Mouse (Mus musculus) CH12.LX (cell line): ENCODE data around the gene Card19. TPM values are rescaled to one million over a fixed set of nuclear protein-coding genes. Genes with fewer than 3 reads are reported as not detected.

Source experiments
- DNase-seq: peaks from one replicate; pipeline ENCODE4 v3.0.0-alpha.2; 2013; ENCODE audit errors: extremely low read depth
- H3K27ac ChIP-seq: 2 replicates; pipeline ENCODE4 v1.5.1; 2012; ENCODE audit warnings: low read depth, mild to moderate bottlenecking, control low read depth, moderate library complexity; ENCODE audit not compliant: insufficient read depth
- H3K27me3 ChIP-seq: replicated peaks from 2 replicates; pipeline ENCODE3; 2012; ENCODE audit warnings: inconsistent platforms
- H3K36me3 ChIP-seq, 2 experiments: replicated peaks in 1 of 2; 2 replicates each; pipeline versions ENCODE3 to v1.6.1; 2012; ENCODE audit warnings: inconsistent platforms in 1 of 2, low read length in 1 of 2, mild to moderate bottlenecking in 1 of 2, mixed read lengths in 1 of 2, moderate library complexity in 1 of 2; ENCODE audit not compliant: control insufficient read depth in 1 of 2, insufficient read depth in 1 of 2
- H3K4me1 ChIP-seq, 2 experiments: 2 replicates each; pipeline ENCODE4 v1.6.1; 2012; ENCODE audit warnings: inconsistent platforms in 1 of 2, moderate library complexity in 1 of 2; ENCODE audit not compliant: insufficient read depth in 2 of 2, control insufficient read depth in 1 of 2
- H3K4me2 ChIP-seq: 2 replicates; pipeline ENCODE4 v1.6.1; 2012; ENCODE audit warnings: low read depth, mild to moderate bottlenecking, control low read depth; ENCODE audit not compliant: poor library complexity, insufficient read depth, severe bottlenecking
- H3K4me3 ChIP-seq, 3 experiments: fragments of 150-350 bp in 1 of 3; sonication (generic) in 1 of 3; replicated peaks in 1 of 3; 2 replicates each; pipeline versions ENCODE3 to v1.5.1; 2011 to 2012; ENCODE audit warnings: low read depth in 2 of 3, low read length in 2 of 3, mild to moderate bottlenecking in 2 of 3, moderate library complexity in 2 of 3, control low read depth in 1 of 3, improper control_type of control experiment in 1 of 3, inconsistent platforms in 1 of 3, mixed read lengths in 1 of 3; ENCODE audit not compliant: poor library complexity in 1 of 3
- H3K79me2 ChIP-seq: replicated peaks from 2 replicates; pipeline ENCODE4 v1.6.1; 2012; ENCODE audit warnings: mild to moderate bottlenecking, moderate library complexity; ENCODE audit not compliant: control insufficient read depth, poor library complexity, insufficient read depth, severe bottlenecking; ENCODE audit errors: extremely low read depth
- H3K9ac ChIP-seq: 2 replicates; pipeline ENCODE4 v1.6.1; 2012; ENCODE audit warnings: low read depth, mild to moderate bottlenecking, control low read depth, moderate library complexity; ENCODE audit not compliant: insufficient read depth
- H3K9me3 ChIP-seq: replicated peaks from 2 replicates; pipeline ENCODE3; 2012; ENCODE audit warnings: low read length, inconsistent platforms, mixed read lengths
- BHLHE40 ChIP-seq: IDR thresholded peaks from 2 replicates; pipeline ENCODE4 v1.6.1; 2011; ENCODE audit warnings: mild to moderate bottlenecking, low read depth, low read length, improper control_type of control experiment
- CHD1 ChIP-seq: IDR thresholded peaks from 2 replicates; pipeline ENCODE4 v1.6.1; 2012; ENCODE audit warnings: low read depth, low read length, improper control_type of control experiment, inconsistent platforms
- CTCF ChIP-seq, 2 experiments: IDR thresholded peaks in 1 of 2; conservative IDR thresholded peaks in 1 of 2; 2 replicates each; pipeline ENCODE4 v1.5.1; 2011 to 2012; ENCODE audit warnings: low read depth in 2 of 2, low read length in 2 of 2, improper control_type of control experiment in 1 of 2, inconsistent platforms in 1 of 2, mild to moderate bottlenecking in 1 of 2, moderate library complexity in 1 of 2
- GABPA ChIP-seq: IDR thresholded peaks from 2 replicates; pipeline ENCODE4 v1.6.1; 2012; ENCODE audit warnings: low read depth, low read length, improper control_type of control experiment, inconsistent platforms; ENCODE audit not compliant: insufficient replicate concordance
- HCFC1 ChIP-seq: IDR thresholded peaks from 2 replicates; pipeline ENCODE4 v1.6.1; 2012; ENCODE audit warnings: low read depth, mild to moderate bottlenecking, inconsistent platforms, low read length, improper control_type of control experiment
- JUND ChIP-seq: conservative IDR thresholded peaks from 2 replicates; pipeline ENCODE4 v1.6.1; 2011; ENCODE audit warnings: low read depth, low read length, improper control_type of control experiment
- MAFK ChIP-seq: IDR thresholded peaks from 2 replicates; pipeline ENCODE4 v1.6.1; 2011; ENCODE audit warnings: low read length, improper control_type of control experiment; ENCODE audit not compliant: insufficient replicate concordance
- MYC ChIP-seq: IDR thresholded peaks from 2 replicates; pipeline ENCODE4 v1.6.1; 2011; ENCODE audit warnings: low read depth, mild to moderate bottlenecking, improper control_type of control experiment, low read length
- NELFE ChIP-seq: IDR thresholded peaks from 2 replicates; pipeline ENCODE4 v1.6.1; 2011; ENCODE audit warnings: low read depth, low read length, improper control_type of control experiment
- NRF1 ChIP-seq: IDR thresholded peaks from 2 replicates; pipeline ENCODE4 v1.6.1; 2014; ENCODE audit warnings: low read depth, mild to moderate bottlenecking, inconsistent platforms, low read length, improper control_type of control experiment, moderate library complexity
- PAX5 ChIP-seq: IDR thresholded peaks from 2 replicates; pipeline ENCODE4 v1.6.1; 2012; ENCODE audit warnings: low read length, inconsistent platforms, mixed read lengths
- RCOR1 ChIP-seq: conservative IDR thresholded peaks from 2 replicates; pipeline ENCODE4 v1.6.1; 2012; ENCODE audit warnings: low read depth, mild to moderate bottlenecking, inconsistent platforms, low read length, improper control_type of control experiment
- SMC3 ChIP-seq: IDR thresholded peaks from 2 replicates; pipeline ENCODE4 v1.6.1; 2011; ENCODE audit warnings: low read depth, low read length, improper control_type of control experiment
- TBP ChIP-seq: conservative IDR thresholded peaks from 2 replicates; pipeline ENCODE4 v1.6.1; 2011; ENCODE audit warnings: low read depth, low read length, improper control_type of control experiment
- TCF12 ChIP-seq: IDR thresholded peaks from 2 replicates; pipeline ENCODE4 v1.6.1; 2014; ENCODE audit warnings: low read depth, mild to moderate bottlenecking, inconsistent platforms, low read length, improper control_type of control experiment
- UBTF ChIP-seq: IDR thresholded peaks from 2 replicates; pipeline ENCODE4 v1.6.1; 2012; ENCODE audit warnings: low read depth, mild to moderate bottlenecking, inconsistent platforms, low read length, improper control_type of control experiment, moderate library complexity
- ZC3H11A ChIP-seq: IDR thresholded peaks from 2 replicates; pipeline ENCODE4 v1.6.1; 2012; ENCODE audit warnings: low read depth, mild to moderate bottlenecking, inconsistent platforms, low read length, improper control_type of control experiment
- ZKSCAN1 ChIP-seq: IDR thresholded peaks from 2 replicates; pipeline ENCODE4 v1.6.1; 2012; ENCODE audit warnings: low read depth, inconsistent platforms, low read length, improper control_type of control experiment, borderline replicate concordance
- ZNF384 ChIP-seq: IDR thresholded peaks from 2 replicates; pipeline ENCODE4 v1.6.1; 2012; ENCODE audit warnings: low read depth, low read length, improper control_type of control experiment, inconsistent platforms
- dilution Hi-C: fragments of 300-500 bp; cut with MboI; formaldehyde crosslinking; loops from 2 replicates; pipeline ENCODE4 v1.14.3; 2020; ENCODE audit warnings: low sequenced_read_pairs; ENCODE audit not compliant: extremely low pct_unique_long_range_greater_than_20kb, extremely low pct_ligation_motif_present
- in situ Hi-C: fragments of 300-500 bp; cut with MboI; formaldehyde crosslinking; loops from 3 replicates; pipeline ENCODE4 v1.14.3; 2019; ENCODE audit warnings: low sequenced_read_pairs, low pct_ligation_motif_present, low pct_unique_long_range_greater_than_20kb, mixed read lengths
- polyA plus RNA-seq: library from polyadenylated mRNA; unstranded; fragments of >175 nt; gene quantifications from 2 replicates; pipeline ENCODE4 v1.2.1, GENCODE M21; 2012; ENCODE audit warnings: low read depth; ENCODE audit not compliant: insufficient read length
- total RNA-seq, 2 experiments: library from RNA; depleted of rRNA; stranded (reverse); fragments of 300-350 nt in 1 of 2; fragments of >200 nt in 1 of 2; gene quantifications; 2 replicates each; pipeline ENCODE4 v1.2.3; 2012 to 2014

The Card19 gene
- total and polyA plus RNA-seq, 3 experiments = 3.9 to 9.3 (median 5.2) TPM

DNA sequence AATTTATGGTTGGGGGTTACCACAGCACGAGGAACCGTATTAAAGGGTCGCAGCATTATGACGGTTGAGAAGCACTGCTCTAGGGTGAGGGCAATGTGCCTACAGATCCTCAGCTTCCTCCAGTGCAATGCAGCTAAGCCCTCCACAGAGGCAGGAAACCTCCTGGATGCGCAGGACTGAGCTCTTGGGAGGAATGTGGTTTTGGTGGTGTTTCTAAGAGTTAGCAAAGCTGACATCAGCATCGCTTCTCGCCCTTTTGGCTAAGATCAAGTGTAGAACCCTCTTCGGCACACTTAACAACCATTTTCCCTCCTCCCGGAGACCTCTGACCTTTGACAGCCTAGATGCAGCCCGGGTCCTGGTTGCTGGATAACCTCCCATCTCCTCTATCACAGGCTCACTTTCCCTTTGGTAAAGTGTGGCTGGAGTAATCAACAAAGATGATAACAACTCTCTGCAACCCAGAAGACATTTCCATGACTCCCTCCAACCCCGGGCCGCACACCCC lies 31.4 kb upstream of the Card19 start:
- Histone ChIP-seq H3K36me3 (no peaks in the 10 kb centered on the region), H3K27me3 (no peaks in the 10 kb centered on the region), H3K79me2 (no peaks in the 10 kb centered on the region), H3K4me1 (peaks cover 36 to 56% of the 10 kb centered on the region in 2 experiments), H3K9me3 (peaks cover 15% of the 10 kb centered on the region), H3K4me2 (peak overlapping the region; percentile 74; the same call in 1 of the 2 replicates), H3K9ac (no peak overlapping the region), H3K4me3 (peak overlapping the region in 1 of 3 experiments; percentile 65), H3K27ac (no peak overlapping the region)
- in situ Hi-C loops = no loop called here
- dilution Hi-C loops = no loop called here
- TF ChIP-seq MYC = no peak
- no peak for TF ChIP-seq TBP
- TF ChIP-seq CTCF (conservative IDR thresholded peaks at IDR 0.05 in 1 of 2, IDR thresholded peaks at IDR 0.05 in 1 of 2; ENCODE audit: low read depth in 2 of 2, low read length in 2 of 2) = no peak
- no peak for TF ChIP-seq TCF12
- TF ChIP-seq BHLHE40 = no peak
- TF ChIP-seq NELFE = no peak
- no peak for TF ChIP-seq HCFC1
- no peak for TF ChIP-seq ZKSCAN1
- no peak for TF ChIP-seq MAFK
- TF ChIP-seq GABPA = no peak
- no peak for TF ChIP-seq ZC3H11A
- DNase-seq = no peak

DNA sequence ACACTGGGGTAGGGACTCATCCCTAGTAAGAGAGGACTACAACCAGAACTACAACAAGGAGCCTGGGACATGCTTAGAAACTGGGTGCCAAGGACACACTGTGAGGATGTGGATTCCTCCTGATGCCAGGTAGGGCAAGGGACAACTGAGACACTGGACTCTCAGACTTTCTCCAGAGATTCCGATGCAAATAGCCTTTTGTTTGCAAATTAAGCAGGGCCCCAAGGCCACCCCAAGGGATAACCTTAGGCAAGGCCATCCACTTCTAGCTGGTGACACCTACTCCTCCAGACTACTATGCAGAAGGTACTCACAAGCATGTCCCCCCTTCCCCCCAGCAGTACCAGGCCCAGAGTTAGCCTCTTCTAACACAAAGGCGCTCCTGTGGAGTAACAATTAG lies 30.8 kb upstream of the Card19 start:
- Histone ChIP-seq H3K79me2 (no peaks in the 10 kb centered on the region), H3K4me1 (peaks cover 35 to 56% of the 10 kb centered on the region in 2 experiments), H3K9ac (no peak overlapping the region), H3K27ac (no peak overlapping the region), H3K4me3 (no peak overlapping the region), H3K36me3 (no peaks in the 10 kb centered on the region), H3K9me3 (peaks cover 15% of the 10 kb centered on the region), H3K27me3 (no peaks in the 10 kb centered on the region), H3K4me2 (no peak overlapping the region)
- in situ Hi-C loops = no loop called here
- TF ChIP-seq PAX5 = no peak
- TF ChIP-seq RCOR1 = no peak
- no peak for TF ChIP-seq CTCF (conservative IDR thresholded peaks at IDR 0.05 in 1 of 2, IDR thresholded peaks at IDR 0.05 in 1 of 2; ENCODE audit: low read depth in 2 of 2, low read length in 2 of 2)
- no peak for TF ChIP-seq SMC3
- TF ChIP-seq BHLHE40 = no peak
- no peak for TF ChIP-seq MAFK
- TF ChIP-seq UBTF = no peak
- TF ChIP-seq ZC3H11A = no peak
- TF ChIP-seq JUND = no peak
- no peak for TF ChIP-seq CHD1
- no peak for TF ChIP-seq NRF1
- TF ChIP-seq ZNF384 = no peak
- no peak for DNase-seq
- dilution Hi-C loops = no loop called here
